Mouse (Mus musculus): Measurements from ENCODE around the gene Cnot6l. TPM values are rescaled to one million over a fixed set of nuclear protein-coding genes. Genes with fewer than 3 reads are reported as not detected.

Cnot6l gene
- polyA plus RNA-seq, 1 experiment from 2014 or later = 9.1 TPM

DNA sequence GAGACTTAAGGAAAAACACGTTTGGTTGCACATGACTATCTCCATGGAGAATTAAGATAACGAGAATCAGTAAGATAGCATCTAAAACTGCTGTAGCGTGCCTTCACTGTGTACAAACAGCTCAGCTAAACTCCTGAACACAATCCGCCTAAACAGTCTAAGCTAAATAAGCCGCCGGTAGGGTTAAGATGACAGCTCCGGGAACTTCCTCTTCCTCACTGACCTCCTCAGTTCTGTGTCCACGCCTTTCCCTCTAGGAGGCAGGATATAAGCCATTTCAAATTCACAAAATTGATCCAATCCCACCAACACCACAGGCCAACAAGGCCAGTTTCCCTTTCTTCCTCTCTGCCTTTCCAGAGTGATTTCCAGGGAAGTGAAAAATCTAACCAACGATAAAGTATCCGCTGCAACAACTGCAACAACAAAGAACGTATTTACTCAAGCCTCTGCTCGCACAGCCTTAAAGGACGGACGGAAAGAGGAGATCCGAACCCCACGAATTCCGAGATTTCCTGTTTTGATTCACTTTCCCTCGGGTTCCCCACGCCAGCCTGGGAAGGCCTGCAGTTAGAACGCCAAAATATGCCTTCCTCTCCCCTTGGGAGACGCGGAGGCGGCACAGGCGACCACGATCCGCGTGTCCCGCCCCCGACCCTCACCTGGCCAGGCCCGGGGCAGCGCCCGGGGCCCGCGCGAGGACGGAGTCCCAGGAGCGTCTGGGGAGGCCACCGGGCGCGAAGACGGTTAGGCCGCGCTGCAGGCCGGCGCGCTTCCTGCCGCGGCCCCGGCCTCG, 3.3 kb downstream of the Cnot6l start:
- Histone ChIP-seq H3K4me3 (peak overlapping the region; percentile 95), H3K27me3 (replicated peaks) (no peaks in the 10 kb centered on the region), H3K9me3 (replicated peaks) (no peaks in the 10 kb centered on the region), H3K36me3 (no peaks in the 10 kb centered on the region), H3K4me2 (peak overlapping the region; percentile 96), H3K9ac (peak overlapping the region; percentile 94), H3K27ac (peak overlapping the region; percentile 98), H3K4me1 (peaks cover 26% of the 10 kb centered on the region)
- WGBS (ENCODE audit: insufficient replicate concordance) = under 1% methylated on average over 39 of the region's 50 CpGs
- no peak for ATAC-seq

GRCm38 (mm10) chr5:96142351-96142750, 21.6 kb downstream of the Cnot6l start:
- Histone ChIP-seq H3K27ac (no peak overlapping the region), H3K36me3 (no peaks in the 10 kb centered on the region), H3K4me1 (peaks cover 24% of the 10 kb centered on the region), H3K27me3 (replicated peaks) (no peaks in the 10 kb centered on the region), H3K9me3 (replicated peaks) (no peaks in the 10 kb centered on the region), H3K4me3 (no peak overlapping the region), H3K9ac (no peak overlapping the region), H3K4me2 (no peak overlapping the region)
- ATAC-seq = no peak
- WGBS (ENCODE audit: insufficient replicate concordance) = 53% methylated on average over 2 of the region's 2 CpGs

- no peak overlapping the region for H3K4me3 ChIP-seq
- H3K9ac ChIP-seq = no peak overlapping the region
- WGBS (ENCODE audit: insufficient replicate concordance) = 74% methylated on average over 2 of the region's 2 CpGs
- no peak for ATAC-seq
- no peaks in the 10 kb centered on the region for H3K4me1 ChIP-seq
- no peak overlapping the region for H3K4me2 ChIP-seq
- no peak overlapping the region for H3K27ac ChIP-seq
- H3K27me3 ChIP-seq (replicated peaks) = no peaks in the 10 kb centered on the region
- peaks cover 19% of the 10 kb centered on the region for H3K36me3 ChIP-seq
- H3K9me3 ChIP-seq (replicated peaks) = no peaks in the 10 kb centered on the region
Observed at GRCm38 (mm10) chr5:96130683-96131082, 33.3 kb downstream of the Cnot6l start.

DNA sequence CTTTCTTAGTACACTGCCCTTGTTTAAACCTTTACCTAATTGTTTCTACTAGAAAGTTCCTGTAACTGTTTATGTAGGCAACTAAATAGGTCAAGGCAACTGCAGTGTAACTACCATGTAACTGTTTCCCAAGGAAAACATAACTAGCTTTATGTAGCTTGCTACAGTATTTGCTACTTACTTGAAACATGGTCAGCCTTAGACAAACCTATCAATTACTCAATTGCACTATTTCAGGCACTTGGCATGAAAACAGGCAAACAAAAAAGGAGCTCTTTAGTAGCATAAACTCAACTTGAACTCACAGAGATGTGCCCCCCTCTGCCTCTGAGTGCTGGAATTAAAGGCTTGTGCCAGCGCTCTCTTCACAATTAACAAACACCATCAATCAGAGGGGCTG, 37.1 kb downstream of the Cnot6l start:
- WGBS (ENCODE audit: insufficient replicate concordance) = 86% methylated on average over 1 of the region's 1 CpGs
- no peak overlapping the region for H3K4me3 ChIP-seq
- no peaks in the 10 kb centered on the region for H3K4me1 ChIP-seq
- H3K9ac ChIP-seq = no peak overlapping the region
- H3K27ac ChIP-seq = no peak overlapping the region
- H3K27me3 ChIP-seq (replicated peaks) = no peaks in the 10 kb centered on the region
- no peaks in the 10 kb centered on the region for H3K9me3 ChIP-seq (replicated peaks)
- ATAC-seq = no peak
- H3K4me2 ChIP-seq = no peak overlapping the region
- peaks cover 19% of the 10 kb centered on the region for H3K36me3 ChIP-seq

GRCm38 (mm10) chr5:96114943-96115342, 49.0 kb downstream of the Cnot6l start:
- Histone ChIP-seq H3K9ac (no peak overlapping the region), H3K27ac (no peak overlapping the region), H3K4me1 (peaks cover 5% of the 10 kb centered on the region; the same call in 1 of the 2 replicates), H3K9me3 (replicated peaks) (no peaks in the 10 kb centered on the region), H3K27me3 (replicated peaks) (no peaks in the 10 kb centered on the region), H3K36me3 (peaks cover 7% of the 10 kb centered on the region; the same call in 1 of the 2 replicates), H3K4me2 (no peak overlapping the region), H3K4me3 (no peak overlapping the region)
- 64% methylated on average over 3 of the region's 3 CpGs for WGBS (ENCODE audit: insufficient replicate concordance)
- ATAC-seq = no peak

- Histone ChIP-seq H3K27ac (no peak overlapping the region), H3K9ac (no peak overlapping the region), H3K4me3 (no peak overlapping the region), H3K4me2 (no peak overlapping the region), H3K27me3 (replicated peaks) (no peaks in the 10 kb centered on the region), H3K9me3 (replicated peaks) (no peaks in the 10 kb centered on the region), H3K4me1 (no peaks in the 10 kb centered on the region), H3K36me3 (peaks cover 15% of the 10 kb centered on the region)
- ATAC-seq = no peak
- WGBS (ENCODE audit: insufficient replicate concordance) = 74% methylated on average over 1 of the region's 1 CpGs
Observed at GRCm38 (mm10) chr5:96104644-96105043, 59.3 kb downstream of the Cnot6l start.

- 87% methylated on average over 2 of the region's 2 CpGs for WGBS (ENCODE audit: insufficient replicate concordance)
- H3K4me2 ChIP-seq = no peak overlapping the region
- H3K9me3 ChIP-seq (replicated peaks) = no peaks in the 10 kb centered on the region
- no peak overlapping the region for H3K4me3 ChIP-seq
- H3K27me3 ChIP-seq (replicated peaks) = no peaks in the 10 kb centered on the region
- H3K9ac ChIP-seq = no peak overlapping the region
- H3K27ac ChIP-seq = no peak overlapping the region
- peaks cover 8% of the 10 kb centered on the region for H3K36me3 ChIP-seq
- ATAC-seq = no peak
- H3K4me1 ChIP-seq = no peaks in the 10 kb centered on the region
Observed at GRCm38 (mm10) chr5:96091468-96091867, 72.5 kb downstream of the Cnot6l start.

DNA sequence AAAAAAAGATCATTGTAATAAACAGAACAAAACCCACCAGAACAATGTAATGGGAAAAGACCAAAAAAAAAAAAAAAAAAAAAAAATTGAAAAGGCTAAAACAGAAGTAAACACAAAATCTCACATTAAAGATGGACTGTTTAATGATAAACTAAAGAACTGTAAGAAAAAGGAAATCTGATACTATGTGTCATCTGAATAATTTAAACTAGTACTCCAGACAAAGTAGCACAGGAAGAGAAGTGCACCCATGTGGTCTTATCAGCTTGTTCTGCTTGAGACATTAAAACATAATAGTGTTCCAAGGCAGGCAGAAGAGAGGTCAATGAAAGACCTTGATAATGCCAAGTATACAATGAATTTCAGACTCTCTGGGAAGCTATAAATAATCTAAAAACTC, 78.6 kb downstream of the Cnot6l start:
- Histone ChIP-seq H3K27ac (no peak overlapping the region), H3K9me3 (replicated peaks) (no peaks in the 10 kb centered on the region), H3K4me1 (no peaks in the 10 kb centered on the region), H3K36me3 (peaks cover 14% of the 10 kb centered on the region; the same call in 1 of the 2 replicates), H3K27me3 (replicated peaks) (no peaks in the 10 kb centered on the region), H3K4me3 (no peak overlapping the region), H3K4me2 (no peak overlapping the region), H3K9ac (no peak overlapping the region)
- ATAC-seq = no peak

DNA sequence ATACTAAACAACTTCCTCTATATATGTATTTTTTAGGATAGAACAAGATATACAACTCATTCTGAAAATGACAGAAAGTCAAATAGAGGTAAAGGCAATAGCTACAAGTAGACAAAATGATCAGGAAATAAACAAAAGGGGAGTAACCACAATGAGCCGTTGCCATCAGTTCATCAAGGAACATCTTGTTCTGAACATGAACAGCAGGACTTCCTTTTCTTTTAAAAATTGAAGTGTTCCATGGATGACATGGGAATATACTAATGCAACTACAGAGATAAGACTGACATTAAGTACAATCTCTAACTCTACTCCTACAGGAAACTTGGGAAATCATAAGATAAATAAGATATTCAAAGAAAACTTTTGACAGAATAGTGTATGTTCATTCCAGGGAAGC, 84.9 kb downstream of the Cnot6l start:
- H3K4me1 ChIP-seq = no peaks in the 10 kb centered on the region
- H3K4me2 ChIP-seq = no peak overlapping the region
- no peaks in the 10 kb centered on the region for H3K27me3 ChIP-seq (replicated peaks)
- peaks cover 31% of the 10 kb centered on the region for H3K36me3 ChIP-seq
- H3K27ac ChIP-seq = no peak overlapping the region
- 50% methylated on average over 1 of the region's 1 CpGs for WGBS (ENCODE audit: insufficient replicate concordance)
- no peak overlapping the region for H3K4me3 ChIP-seq
- ATAC-seq = no peak
- no peaks in the 10 kb centered on the region for H3K9me3 ChIP-seq (replicated peaks)
- no peak overlapping the region for H3K9ac ChIP-seq

DNA sequence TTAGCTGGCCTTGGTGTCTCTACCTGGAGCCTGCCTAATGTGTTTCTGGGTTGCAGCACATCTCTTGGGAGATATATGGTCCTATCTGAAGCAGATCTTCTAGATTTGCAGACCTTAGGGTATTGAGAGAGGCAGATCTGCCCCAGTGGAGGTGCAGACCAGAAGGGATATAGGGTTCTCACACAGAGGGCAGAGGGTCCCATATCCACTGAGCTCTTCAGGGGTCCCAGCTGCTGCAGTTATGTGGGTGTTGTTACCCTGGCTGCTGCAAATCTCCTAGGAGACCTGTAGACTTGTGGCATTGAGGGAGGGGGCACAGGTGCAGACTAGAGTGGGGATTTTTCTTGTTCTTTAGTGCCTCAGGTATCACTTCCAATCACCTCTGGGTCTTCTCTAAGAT, 98.4 kb downstream of the Cnot6l start:
- no peak overlapping the region for H3K9ac ChIP-seq
- ATAC-seq = no peak
- H3K36me3 ChIP-seq = no peaks in the 10 kb centered on the region
- no peak overlapping the region for H3K4me3 ChIP-seq
- no peak overlapping the region for H3K4me2 ChIP-seq
- H3K9me3 ChIP-seq (replicated peaks) = no peaks in the 10 kb centered on the region
- H3K27ac ChIP-seq = no peak overlapping the region
- H3K27me3 ChIP-seq (replicated peaks) = no peaks in the 10 kb centered on the region
- no peaks in the 10 kb centered on the region for H3K4me1 ChIP-seq

- 70% methylated on average over 3 of the region's 3 CpGs for WGBS (ENCODE audit: insufficient replicate concordance)
- H3K4me3 ChIP-seq = no peak overlapping the region
Observed at GRCm38 (mm10) chr5:96042492-96042891, 121.5 kb downstream of the Cnot6l start.

GRCm38 (mm10) chr5:96041507-96042104, 122.4 kb downstream of the Cnot6l start:
- 53% methylated on average over 7 of the region's 7 CpGs for WGBS (ENCODE audit: insufficient replicate concordance)
- H3K4me1 ChIP-seq = no peaks in the 10 kb centered on the region
- H3K9me3 ChIP-seq (replicated peaks) = no peaks in the 10 kb centered on the region
- no peak for ATAC-seq
- H3K4me3 ChIP-seq = no peak overlapping the region
- H3K4me2 ChIP-seq = no peak overlapping the region
- no peak overlapping the region for H3K27ac ChIP-seq
- H3K9ac ChIP-seq = no peak overlapping the region
- H3K36me3 ChIP-seq = no peaks in the 10 kb centered on the region
- no peaks in the 10 kb centered on the region for H3K27me3 ChIP-seq (replicated peaks)

More at GRCm38 (mm10) chr5:96042492-96042891, 121.5 kb downstream of the Cnot6l start:
- Histone ChIP-seq H3K9ac (no peak overlapping the region), H3K27ac (no peak overlapping the region), H3K36me3 (no peaks in the 10 kb centered on the region), H3K4me2 (no peak overlapping the region), H3K4me1 (no peaks in the 10 kb centered on the region), H3K27me3 (replicated peaks) (no peaks in the 10 kb centered on the region), H3K9me3 (replicated peaks) (no peaks in the 10 kb centered on the region)
- no peak for ATAC-seq
